Mouse (Mus musculus) G1E-ER4 (cell line): Measurements from ENCODE around the gene Prmt2. TPM values are rescaled to one million over a fixed set of nuclear protein-coding genes. Genes with fewer than 3 reads are reported as not detected.

Experiments used
- GATA1 ChIP-seq: IDR thresholded peaks from one replicate; pipeline ENCODE4 v1.8.0; 2012; ENCODE audit warnings: low read length, inconsistent platforms
- polyA plus RNA-seq: library from polyadenylated mRNA; stranded (reverse); fragments of >175 nt; gene quantifications from 2 replicates; pipeline ENCODE4 v1.2.3, GENCODE M21; 2012

Gene Prmt2
- polyA plus RNA-seq, 1 experiment, result 0.16 TPM

DNA sequence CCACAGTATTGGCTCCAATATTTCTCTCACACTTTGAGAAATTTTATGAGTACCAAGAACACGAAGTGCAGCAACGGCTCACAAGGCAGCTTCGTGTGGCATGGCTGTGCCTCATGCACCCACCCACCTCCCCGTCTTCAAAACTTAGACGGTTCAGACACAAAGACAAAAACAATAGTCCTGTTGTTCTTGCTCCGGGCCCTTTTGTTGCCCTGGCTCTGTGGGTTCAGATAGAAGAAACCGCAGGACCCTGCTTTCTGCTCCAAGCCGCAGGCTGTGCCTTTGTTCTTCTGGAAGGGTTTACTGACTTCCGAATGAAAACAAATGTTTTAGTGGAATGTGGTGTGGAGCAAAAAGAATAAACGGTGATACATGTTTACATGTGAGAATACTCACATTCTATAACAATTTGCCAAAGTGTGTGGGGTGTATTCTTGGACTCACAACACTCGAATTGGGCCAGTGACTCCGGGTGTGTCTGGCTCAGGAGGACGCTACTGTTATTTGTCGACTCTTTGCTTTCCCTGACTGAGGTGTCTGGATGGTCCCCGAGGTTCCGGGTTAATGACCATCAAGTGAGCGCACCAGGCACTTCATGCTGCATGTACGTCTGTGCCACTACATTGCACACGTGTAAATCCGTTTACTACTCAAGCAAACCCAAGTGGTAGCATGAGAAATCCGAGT, 10.4 kb upstream of the Prmt2 start:
- TF ChIP-seq GATA1, result no peak

GRCm38 (mm10) chr10:76246601-76247000, 8.9 kb upstream of the Prmt2 start:
- no peak for TF ChIP-seq GATA1

DNA sequence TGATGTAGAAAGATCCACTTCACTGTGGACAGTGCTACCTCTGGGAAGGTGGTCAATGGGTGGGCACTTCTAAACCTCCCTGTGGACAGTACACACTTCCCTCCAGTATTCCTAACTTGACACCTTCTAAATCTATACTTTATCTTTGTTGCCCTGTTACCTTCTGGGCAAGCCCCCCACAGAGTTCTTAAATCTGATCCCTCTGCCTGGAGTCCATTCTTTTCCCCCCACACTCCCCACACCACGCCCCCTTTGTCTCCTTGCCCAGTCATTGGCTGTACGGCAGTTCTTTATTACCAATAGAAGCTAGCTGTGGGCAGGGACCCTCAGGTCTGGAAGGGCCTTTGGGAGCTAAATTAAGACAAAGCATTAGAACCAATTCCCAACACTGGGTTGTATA, 7.4 kb upstream of the Prmt2 start:
- no peak for TF ChIP-seq GATA1

DNA sequence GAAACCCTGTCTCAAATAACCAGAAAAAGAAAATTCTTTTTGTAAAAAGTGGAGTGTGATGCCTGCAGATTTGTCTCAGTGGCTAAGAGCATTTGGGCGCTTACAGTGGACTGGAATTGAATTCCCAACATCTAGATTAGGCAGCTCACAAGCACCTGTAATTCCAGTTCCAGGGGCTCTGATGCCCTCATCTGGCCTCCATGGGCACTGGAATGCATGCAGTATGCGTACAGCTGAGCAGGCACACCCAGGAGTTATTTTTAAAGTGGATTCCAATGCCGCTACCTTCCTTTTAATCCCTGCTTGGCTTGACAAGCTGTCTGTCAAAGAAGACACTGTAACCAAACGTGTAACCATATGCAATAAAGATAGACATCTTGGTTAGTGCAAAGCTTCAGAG, 1.7 kb upstream of the Prmt2 start:
- TF ChIP-seq GATA1, result no peak

- TF ChIP-seq GATA1, result no peak
Observed at GRCm38 (mm10) chr10:76229627-76230026, 8.0 kb downstream of the Prmt2 start.

DNA sequence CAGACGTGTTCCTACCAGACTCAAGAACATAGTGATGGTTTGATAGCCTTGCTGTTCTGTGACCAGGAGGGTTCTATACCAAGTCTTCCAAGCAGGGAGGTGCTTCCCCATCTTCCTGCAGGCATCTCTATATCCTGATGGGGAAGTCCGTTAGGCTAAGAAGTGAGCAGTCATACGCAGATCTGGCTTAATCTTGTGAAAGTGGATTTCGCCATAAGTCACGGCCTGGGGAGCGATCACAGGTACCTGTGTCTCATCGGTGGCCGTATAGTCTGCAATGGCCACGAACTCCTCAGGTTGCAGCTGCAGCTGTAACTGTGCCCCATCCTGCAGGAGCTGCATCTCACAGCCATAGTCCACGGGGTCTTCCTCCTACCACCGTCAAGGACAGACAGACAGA, 11.7 kb downstream of the Prmt2 start:
- TF ChIP-seq GATA1, result no peak

- no peak for TF ChIP-seq GATA1
Observed at GRCm38 (mm10) chr10:76218240-76218639, 19.4 kb downstream of the Prmt2 start.

GRCm38 (mm10) chr10:76217056-76217455, 20.6 kb downstream of the Prmt2 start:
- TF ChIP-seq GATA1, result no peak

GRCm38 (mm10) chr10:76214161-76214560, 23.5 kb downstream of the Prmt2 start:
- no peak for TF ChIP-seq GATA1

GRCm38 (mm10) chr10:76212121-76212520, 25.5 kb downstream of the Prmt2 start:
- TF ChIP-seq GATA1, result no peak

DNA sequence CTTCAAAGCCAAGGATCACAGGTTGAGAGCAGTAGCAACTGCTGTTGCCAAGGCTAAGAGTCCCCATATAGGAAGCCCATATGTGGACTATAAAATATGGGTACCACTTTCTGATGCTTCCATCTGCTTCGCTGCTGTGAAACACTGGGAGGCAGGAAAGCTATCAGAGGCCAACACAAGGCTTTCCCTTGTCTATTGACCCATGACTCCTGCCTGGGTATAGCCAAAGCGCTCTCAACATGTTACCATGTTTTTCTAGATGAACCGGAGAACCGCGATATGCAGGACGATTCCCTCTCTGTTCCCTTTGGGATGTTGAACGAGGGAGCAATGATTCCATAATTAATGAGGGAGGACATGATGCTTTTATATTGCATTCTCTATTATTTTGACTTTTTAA, 26.9 kb downstream of the Prmt2 start:
- TF ChIP-seq GATA1, result no peak

- TF ChIP-seq GATA1, result no peak
Observed at GRCm38 (mm10) chr10:76209241-76209640, 28.4 kb downstream of the Prmt2 start.

DNA sequence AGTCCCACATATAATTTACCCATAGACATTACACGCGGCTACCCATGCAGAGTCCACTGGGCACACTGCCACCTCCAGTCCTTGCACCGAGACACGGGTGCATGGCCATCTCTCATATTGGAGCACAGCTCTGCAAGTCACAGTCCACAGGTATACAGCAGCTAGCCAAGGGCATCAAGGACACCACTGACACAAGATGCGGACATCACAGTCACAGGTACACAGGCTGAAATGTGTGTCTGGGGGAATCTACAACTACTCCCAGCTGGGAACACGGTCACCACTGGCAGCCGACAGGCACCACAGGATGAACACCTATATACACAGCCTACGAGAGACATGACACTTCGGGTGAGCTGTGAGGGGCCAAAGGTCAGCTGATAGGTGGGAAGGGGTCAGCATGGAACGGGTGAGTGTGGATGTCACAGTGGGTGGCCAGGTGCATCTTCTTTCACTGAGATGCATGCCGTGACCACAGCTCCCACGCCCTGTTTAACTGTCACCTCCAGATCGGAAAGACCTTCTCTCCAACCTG, 30.3 kb downstream of the Prmt2 start:
- no peak for TF ChIP-seq GATA1

DNA sequence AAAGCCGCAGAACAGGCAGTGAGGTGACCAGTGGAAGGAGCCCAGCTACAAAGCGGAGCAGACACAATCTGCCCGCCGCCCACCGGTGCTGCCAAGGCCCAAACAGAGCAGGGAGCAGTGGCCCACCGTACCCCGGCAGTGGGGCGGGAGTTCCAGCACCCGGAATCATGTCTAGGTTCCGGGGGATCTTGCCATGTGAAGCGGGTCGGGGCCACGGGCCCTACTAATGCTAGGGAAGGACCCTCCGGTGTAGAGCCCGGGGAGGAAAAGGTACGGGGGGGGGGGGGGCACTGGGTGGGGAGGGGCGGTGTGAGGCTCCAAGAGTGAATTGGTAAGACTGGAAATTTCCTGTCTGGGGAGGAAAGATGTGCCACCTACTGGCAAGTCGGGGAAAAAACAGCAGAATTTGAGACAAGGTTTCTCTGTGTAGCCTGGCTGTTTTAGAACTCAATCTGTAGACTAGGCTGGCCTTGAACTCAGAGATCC, 33.8 kb downstream of the Prmt2 start:
- TF ChIP-seq GATA1, result no peak

DNA sequence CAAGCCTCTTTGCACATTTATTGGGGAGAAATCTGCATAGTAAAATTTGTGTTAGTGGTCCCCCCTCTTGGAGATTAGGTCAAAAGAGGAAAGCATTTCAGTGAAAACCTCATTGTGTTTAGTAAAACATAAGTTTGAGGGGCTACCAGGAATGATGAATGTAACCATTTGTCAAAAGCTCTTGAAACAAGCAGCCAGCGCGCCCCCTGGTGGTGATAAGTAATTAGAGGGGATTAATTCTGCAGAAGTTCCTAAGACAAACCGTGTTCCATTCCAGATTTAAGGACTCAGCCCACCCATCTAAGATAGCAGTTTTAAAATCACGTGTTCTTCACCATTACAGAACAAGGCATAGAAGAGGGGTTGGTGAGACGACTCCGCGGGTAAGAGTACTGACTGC, 35.7 kb downstream of the Prmt2 start:
- TF ChIP-seq GATA1, result no peak

- no peak for TF ChIP-seq GATA1
Observed at GRCm38 (mm10) chr10:76201416-76201815, 36.2 kb downstream of the Prmt2 start.

GRCm38 (mm10) chr10:76188010-76188409, 49.7 kb downstream of the Prmt2 start:
- TF ChIP-seq GATA1, result peak; percentile 38
